Mouse (Mus musculus) 3134 (cell line): ENCODE results near the gene Srrm3.
A peak's percentile ranks its signal among the peaks of the same experiment; 100 is the strongest.

Experiments used
- DNase-seq: peaks from one replicate; pipeline ENCODE4 v3.0.0-alpha.2; 2011; ENCODE audit warnings: low spot score; ENCODE audit not compliant: insufficient read length; ENCODE audit errors: extremely low read depth

Srrm3 gene

GRCm38 (mm10) chr5:135868653-135869052 is 62.0 kb downstream of the Srrm3 start:
- no peak for DNase-seq

DNA sequence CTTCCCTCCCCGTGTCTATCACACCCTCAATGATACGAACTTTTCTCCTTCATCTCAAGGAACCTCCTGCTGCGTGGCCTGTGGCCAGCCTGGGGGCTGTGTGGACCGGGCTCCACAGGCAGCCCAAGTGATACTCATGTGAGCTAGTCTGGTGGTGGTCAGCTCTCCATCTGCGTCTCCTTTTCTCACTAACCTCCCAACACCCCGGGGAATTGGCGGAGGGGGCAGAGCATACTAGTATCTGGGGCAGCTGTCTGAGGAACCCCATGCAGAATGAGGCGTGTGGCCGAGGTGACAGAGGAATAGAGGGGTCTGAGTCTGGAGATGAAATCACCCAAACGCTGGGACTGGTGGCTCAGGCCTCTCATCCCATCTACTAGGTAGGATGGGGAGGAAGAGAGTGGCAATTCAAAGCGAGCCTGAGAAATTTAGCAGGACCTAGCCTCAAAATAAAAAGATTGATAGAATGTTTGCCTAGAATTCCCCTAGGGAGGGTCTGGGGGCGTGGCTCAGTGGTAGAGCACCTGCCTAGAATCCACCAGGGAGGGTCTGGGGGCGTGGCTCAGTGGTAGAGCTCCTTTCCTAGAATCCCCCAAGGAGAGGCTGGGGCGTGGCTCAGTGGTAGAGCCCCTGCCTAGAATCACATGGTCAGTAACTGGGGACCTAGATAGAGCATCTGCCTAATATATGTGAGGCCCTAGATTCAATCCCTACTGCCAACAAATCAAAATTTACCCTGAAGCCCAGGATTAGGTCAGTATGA is 63.2 kb downstream of the Srrm3 start:
- DNase-seq = no peak

DNA sequence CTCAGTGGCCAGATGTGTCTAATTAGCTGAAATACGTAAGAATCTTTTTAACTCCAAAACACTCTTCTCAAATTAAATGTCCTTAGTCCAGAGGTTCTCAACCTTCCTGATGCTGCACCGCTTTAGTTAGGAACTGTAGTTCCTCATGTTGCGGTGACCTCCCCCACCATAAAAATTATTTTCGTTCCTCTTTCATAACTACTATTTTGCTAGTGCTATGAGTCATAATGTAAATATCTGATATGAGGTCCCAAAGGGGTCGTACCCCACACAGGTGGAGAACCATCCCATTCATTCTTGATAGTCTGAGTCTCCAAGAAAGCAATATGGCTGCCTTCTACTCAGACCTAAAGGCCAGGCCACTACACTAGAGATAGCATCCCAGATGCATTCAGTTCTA is 63.8 kb downstream of the Srrm3 start:
- DNase-seq = no peak

GRCm38 (mm10) chr5:135872996-135873395 is 66.3 kb downstream of the Srrm3 start:
- DNase-seq = no peak

GRCm38 (mm10) chr5:135873753-135874152 is 67.1 kb downstream of the Srrm3 start:
- DNase-seq = no peak

GRCm38 (mm10) chr5:135877180-135877579 is 70.5 kb downstream of the Srrm3 start:
- DNase-seq = peak; percentile 47

DNA sequence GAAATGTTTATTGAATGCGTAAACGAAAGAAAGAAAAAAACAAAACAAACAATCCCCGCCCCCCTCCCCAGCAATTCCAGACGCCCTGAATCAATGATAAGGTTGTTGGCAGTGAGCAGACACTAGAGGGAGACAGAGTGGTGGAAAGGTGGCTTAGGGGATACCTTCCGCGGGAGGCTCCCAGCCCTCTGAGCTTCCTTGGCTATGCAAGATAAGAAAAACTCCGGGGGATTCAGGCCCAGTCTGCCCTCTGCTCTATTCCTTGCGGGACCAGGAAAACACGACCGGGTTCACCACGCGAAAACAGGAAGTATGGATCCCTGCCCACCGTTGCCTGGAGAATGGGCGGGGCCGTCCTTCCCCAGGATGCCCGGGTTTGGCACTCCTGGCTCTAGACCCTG is 71.1 kb downstream of the Srrm3 start:
- peak; percentile 80 for DNase-seq

DNA sequence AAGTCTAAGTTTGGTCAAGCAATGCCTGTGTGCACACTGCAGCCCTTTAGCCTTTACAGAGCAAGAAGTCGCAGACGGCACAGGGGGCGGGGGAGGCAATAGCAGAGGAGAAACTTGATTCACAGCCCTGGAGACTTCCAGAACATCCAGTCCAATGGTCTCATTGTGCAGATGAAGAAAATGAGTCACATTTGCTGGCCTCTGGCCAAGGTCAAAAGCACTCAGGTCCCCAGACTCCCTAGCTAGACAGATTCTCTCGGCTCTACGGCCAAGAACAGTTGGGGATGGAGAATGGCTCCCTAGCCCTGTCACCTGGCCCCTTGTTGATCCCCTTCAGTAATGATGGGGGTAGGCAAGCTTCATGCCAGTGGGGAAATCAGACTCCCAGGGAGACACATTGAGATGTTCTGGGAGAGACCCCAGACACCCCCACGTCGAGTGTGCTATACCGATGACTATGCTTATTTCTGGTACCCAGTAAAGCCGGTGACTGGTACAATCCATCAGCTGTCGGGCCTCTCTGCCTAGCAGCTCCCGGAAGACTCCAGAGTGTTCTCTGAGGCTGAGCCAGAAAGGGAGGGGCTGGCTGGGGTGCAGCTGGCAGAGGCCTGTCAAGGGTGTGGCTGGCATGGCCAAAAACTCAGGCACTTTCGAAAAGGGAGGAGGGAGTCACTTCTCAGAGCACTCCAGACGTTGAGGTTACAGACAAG is 72.9 kb downstream of the Srrm3 start:
- peak; percentile 90 for DNase-seq

DNA sequence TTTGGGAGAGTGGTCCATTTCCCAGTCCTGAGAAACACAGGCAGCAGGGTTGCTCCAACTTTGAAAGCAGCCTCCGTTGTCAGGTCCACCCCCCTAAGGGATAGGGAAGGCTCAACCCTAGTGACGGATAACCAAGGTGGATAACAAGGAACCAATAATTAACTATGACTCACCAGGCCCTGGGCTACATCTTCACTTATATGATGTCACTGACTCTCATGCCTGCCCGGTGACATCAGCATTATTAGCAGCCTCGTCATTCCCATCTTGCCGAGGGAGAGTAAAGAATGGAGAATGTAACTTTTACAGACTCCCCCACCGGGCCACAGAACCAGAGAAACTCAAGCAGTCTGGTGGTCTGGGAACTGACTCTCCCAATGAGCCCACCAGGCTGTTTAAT is 78.0 kb downstream of the Srrm3 start:
- DNase-seq = no peak

- peak; percentile 82 for DNase-seq
These were observed 81.0 kb downstream of the Srrm3 start, which contains the start of gene Hspb1 for GRCm38 (mm10) chr5:135887675-135888102. Gene Hspb1, plus strand, starts transcription at chr5:135887919.

DNA sequence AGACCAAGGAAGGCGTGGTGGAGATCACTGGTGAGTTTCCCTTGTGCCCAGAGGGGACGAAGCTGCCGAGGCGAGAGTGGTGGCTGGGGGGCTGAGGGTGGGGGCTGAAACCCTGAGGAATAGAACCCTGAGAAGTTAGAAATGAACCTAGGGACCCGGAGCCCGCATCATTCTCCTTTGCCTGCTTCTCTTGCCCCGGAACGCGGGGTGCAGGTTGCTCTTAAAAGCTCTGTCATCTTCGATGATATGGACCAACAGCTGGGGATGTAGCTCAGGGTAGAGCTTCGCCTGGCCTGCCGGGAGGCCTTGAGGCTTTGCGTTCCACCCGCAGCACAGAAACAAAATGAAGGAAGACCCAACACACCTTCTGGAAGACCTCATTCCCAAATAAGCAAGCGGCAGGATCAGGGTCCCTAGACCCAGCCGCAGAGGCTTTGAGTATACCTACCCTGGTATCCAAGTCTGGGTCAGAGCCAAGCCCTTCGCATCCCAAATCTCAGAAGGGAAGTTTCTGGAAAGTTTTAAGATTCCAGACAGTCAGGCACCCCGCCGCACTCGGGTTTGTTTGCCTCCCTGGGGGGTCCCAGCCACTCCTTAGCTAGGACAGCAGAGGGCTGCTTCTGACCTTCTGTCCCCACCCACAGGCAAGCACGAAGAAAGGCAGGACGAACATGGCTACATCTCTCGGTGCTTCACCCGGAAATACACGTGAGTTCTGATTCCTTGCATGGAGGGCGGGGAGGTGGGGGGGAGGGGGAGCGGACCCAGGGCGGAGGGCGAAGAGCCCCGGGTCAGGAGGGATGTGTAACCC is 81.9 kb downstream of the Srrm3 start:
- no peak for DNase-seq

DNA sequence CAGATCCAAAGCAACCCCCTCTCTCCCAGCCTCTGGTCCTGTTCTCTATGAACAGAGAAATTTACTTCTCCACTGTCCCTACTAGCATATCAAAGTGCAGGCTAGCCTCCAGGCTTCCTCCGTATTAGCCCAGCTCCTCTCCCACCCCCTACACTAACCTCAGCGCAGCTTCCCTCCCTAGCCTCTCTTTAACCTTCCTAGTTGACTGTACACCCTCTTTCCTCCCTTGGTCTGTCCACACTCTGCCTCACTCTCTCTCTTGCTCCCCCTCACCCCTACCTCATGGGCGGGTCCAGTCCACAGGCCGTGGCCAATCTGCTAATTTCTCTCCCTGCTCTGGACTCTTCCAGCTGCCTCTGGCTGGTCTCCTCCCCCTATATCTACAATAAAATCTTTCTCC is 83.6 kb downstream of the Srrm3 start:
- DNase-seq = no peak

- DNase-seq = no peak
These were observed 84.2 kb downstream of the Srrm3 start for GRCm38 (mm10) chr5:135890920-135891319.

DNA sequence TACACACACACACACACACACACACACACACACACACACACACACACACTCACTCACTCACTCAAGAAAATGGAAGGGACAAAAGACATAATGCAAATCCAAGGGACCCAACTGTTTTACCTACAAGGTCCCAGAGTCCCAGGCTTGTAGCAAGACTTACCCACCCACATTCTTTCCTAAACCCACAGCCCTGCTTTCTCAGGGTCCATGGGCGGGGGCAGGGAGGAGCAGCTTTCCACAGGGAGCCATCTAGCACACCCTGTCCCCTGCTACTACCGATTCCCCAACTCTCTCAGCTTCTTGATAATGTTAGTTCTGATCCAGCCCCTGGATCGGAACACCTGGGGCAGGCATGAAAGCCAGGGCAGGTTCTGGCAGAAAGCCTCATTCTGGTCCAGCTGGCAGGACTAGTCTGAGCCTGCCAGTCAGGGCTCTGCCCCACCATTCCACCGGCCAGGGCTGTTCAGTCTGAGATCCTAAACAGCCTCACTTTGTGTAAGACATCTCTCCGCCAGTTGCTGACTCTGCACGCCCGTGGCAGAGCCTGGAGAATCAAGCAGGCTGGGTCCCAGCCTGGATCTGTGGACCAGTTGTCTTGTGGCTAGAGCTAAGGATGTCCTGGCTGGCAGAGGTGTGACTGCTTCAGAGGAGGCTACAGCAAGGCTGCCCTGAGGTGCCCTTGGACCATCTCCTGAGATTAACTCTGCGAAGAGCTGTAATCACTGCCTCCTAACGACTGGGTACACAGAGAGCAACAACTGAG is 86.1 kb downstream of the Srrm3 start:
- no peak for DNase-seq

DNA sequence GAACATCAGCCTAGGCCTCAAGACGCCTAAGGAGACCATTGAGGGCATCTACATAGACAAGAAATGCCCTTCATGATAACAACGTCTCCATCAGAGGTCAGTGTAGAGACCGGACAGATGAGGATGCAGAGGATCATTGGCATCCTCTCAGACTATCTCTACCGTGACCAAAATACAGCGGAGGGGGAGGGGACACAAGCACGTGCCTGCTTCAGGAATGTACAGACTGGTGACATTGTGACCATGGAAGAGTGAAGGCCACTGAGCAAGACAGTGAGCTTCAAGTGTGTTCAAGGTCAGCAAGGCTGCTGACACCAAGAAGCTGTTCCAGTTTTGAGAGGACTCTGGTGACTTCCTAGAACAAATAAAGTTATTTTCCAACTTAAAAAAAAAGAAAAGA is 88.3 kb downstream of the Srrm3 start:
- DNase-seq = no peak

- DNase-seq = no peak
These were observed 91.3 kb downstream of the Srrm3 start for GRCm38 (mm10) chr5:135898028-135898427.

DNA sequence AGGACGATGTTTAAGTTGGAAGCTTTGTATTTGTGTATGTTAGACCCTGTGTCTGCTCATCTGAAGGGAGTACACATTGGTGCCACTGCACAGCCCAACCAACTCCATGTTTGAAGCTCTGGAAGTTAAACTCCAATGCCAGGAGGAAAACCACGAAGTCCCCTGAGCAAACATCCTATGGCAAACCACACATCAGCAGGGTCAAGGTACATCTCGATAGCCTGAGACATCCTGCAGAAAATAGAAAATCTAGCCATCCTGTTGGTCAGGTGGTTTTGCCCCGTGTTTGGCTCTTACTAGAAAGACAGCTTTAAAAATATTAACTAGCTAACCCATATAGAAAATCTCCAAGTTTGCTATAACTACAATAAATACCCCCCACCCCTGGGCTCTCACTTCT is 92.3 kb downstream of the Srrm3 start:
- DNase-seq = no peak

GRCm38 (mm10) chr5:135899833-135900232 is 93.1 kb downstream of the Srrm3 start:
- DNase-seq = no peak

- DNase-seq = no peak
These were observed 94.0 kb downstream of the Srrm3 start for GRCm38 (mm10) chr5:135900701-135901100.

- DNase-seq = no peak
These were observed 94.8 kb downstream of the Srrm3 start for GRCm38 (mm10) chr5:135901354-135902095.
